Mouse (Mus musculus) brain, embryonic 18.5 days (tissue): Measurements from ENCODE around the gene Nlrp4c.
"Not testable (repeated sequence)": the region's sequence is repeated elsewhere in the genome, so short reads cannot be mapped to it uniquely, and the experiment has no call there.

Experiments used
- DNase-seq: peaks from one replicate; pipeline ENCODE4 v3.0.0-alpha.2; 2012; ENCODE audit warnings: low read depth, low spot score

Gene Nlrp4c

GRCm38 (mm10) chr7:6044861-6045260 lies at the start of gene Nlrp4c:
Nlrp4c (plus strand) TSS chr7:6045161.
- DNase-seq = no peak

GRCm38 (mm10) chr7:6010910-6011309 lies 34.1 kb upstream of the Nlrp4c start, which contains the start of gene Vmn1r65:
Vmn1r65 (minus strand) TSS chr7:6011010.
- no peak for DNase-seq

GRCm38 (mm10) chr7:6119501-6119900 lies 74.5 kb downstream of the Nlrp4c start:
- DNase-seq = no peak

GRCm38 (mm10) chr7:6120104-6120503 lies 75.1 kb downstream of the Nlrp4c start:
- not testable (repeated sequence) for DNase-seq

- DNase-seq = not testable (repeated sequence)
Observed at GRCm38 (mm10) chr7:6121128-6121527, 76.2 kb downstream of the Nlrp4c start.

GRCm38 (mm10) chr7:6126690-6127448 lies 81.9 kb downstream of the Nlrp4c start:
- DNase-seq = peak; percentile 66

- no peak for DNase-seq
Observed at GRCm38 (mm10) chr7:6130346-6130745, 85.4 kb downstream of the Nlrp4c start.

- DNase-seq = no peak
Observed at GRCm38 (mm10) chr7:6132646-6133045, 87.7 kb downstream of the Nlrp4c start.

- DNase-seq = no peak
Observed at GRCm38 (mm10) chr7:6136497-6136896, 91.5 kb downstream of the Nlrp4c start.

- no peak for DNase-seq
Observed at GRCm38 (mm10) chr7:6139295-6139694, 94.3 kb downstream of the Nlrp4c start.

GRCm38 (mm10) chr7:6143991-6144531 lies 99.1 kb downstream of the Nlrp4c start:
- no peak for DNase-seq

GRCm38 (mm10) chr7:6145423-6146188 lies 100.6 kb downstream of the Nlrp4c start:
- no peak for DNase-seq

GRCm38 (mm10) chr7:6146194-6146981 lies 101.4 kb downstream of the Nlrp4c start:
- no peak for DNase-seq

GRCm38 (mm10) chr7:6146982-6147325 lies 102.0 kb downstream of the Nlrp4c start:
- DNase-seq = no peak

- DNase-seq = no peak
Observed at GRCm38 (mm10) chr7:6147688-6148087, 102.7 kb downstream of the Nlrp4c start.

GRCm38 (mm10) chr7:6151266-6151665 lies 106.3 kb downstream of the Nlrp4c start:
- no peak for DNase-seq

GRCm38 (mm10) chr7:6152036-6152435 lies 107.1 kb downstream of the Nlrp4c start:
- no peak for DNase-seq

GRCm38 (mm10) chr7:6153131-6153530 lies 108.2 kb downstream of the Nlrp4c start:
- no peak for DNase-seq

- no peak for DNase-seq
Observed at GRCm38 (mm10) chr7:6154164-6154563, 109.2 kb downstream of the Nlrp4c start.
